Mouse (Mus musculus) MEL (cell line): ENCODE measurements around the gene Tesk1.

Experiments used
- CTCF ChIP-seq, 3 experiments: IDR thresholded peaks in 2 of 3; conservative IDR thresholded peaks in 1 of 3; 2 replicates each; pipeline ENCODE4 v1.5.1; 2011 to 2012; ENCODE audit warnings: low read length in 3 of 3, low read depth in 2 of 3, mild to moderate bottlenecking in 2 of 3, improper control_type of control experiment in 1 of 3, inconsistent platforms in 1 of 3, mixed read lengths in 1 of 3, moderate library complexity in 1 of 3; ENCODE audit not compliant: control insufficient read depth in 1 of 3, insufficient read depth in 1 of 3, poor library complexity in 1 of 3, severe bottlenecking in 1 of 3
- ETS1 ChIP-seq: IDR thresholded peaks from 2 replicates; pipeline ENCODE4 v1.6.1; 2012; ENCODE audit warnings: low read depth, mild to moderate bottlenecking, inconsistent platforms, low read length, improper control_type of control experiment, moderate library complexity
- MAZ ChIP-seq: IDR thresholded peaks from 2 replicates; pipeline ENCODE4 v1.6.1; 2012; ENCODE audit warnings: low read depth, mild to moderate bottlenecking, inconsistent platforms, low read length, improper control_type of control experiment
- POLR2A ChIP-seq, 2 experiments: IDR thresholded peaks; 2 replicates each; pipeline ENCODE4 v1.6.1; 2011 to 2012; ENCODE audit warnings: low read length in 2 of 2, mild to moderate bottlenecking in 2 of 2, control low read depth in 1 of 2, improper control_type of control experiment in 1 of 2, low read depth in 1 of 2, moderate library complexity in 1 of 2; ENCODE audit not compliant: control insufficient read depth in 1 of 2, insufficient read depth in 1 of 2, poor library complexity in 1 of 2
- UBTF ChIP-seq: IDR thresholded peaks from 2 replicates; pipeline ENCODE4 v1.6.1; 2012; ENCODE audit warnings: low read depth, mild to moderate bottlenecking, inconsistent platforms, low read length, improper control_type of control experiment, moderate library complexity, borderline replicate concordance; ENCODE audit not compliant: insufficient read depth
- ZC3H11A ChIP-seq: IDR thresholded peaks from 2 replicates; pipeline ENCODE4 v1.6.1; 2012; ENCODE audit warnings: low read depth, mild to moderate bottlenecking, inconsistent platforms, low read length, improper control_type of control experiment
- ZKSCAN1 ChIP-seq: IDR thresholded peaks from 2 replicates; pipeline ENCODE4 v1.6.1; 2012; ENCODE audit warnings: low read depth, mild to moderate bottlenecking, inconsistent platforms, low read length, improper control_type of control experiment, moderate library complexity

DNA sequence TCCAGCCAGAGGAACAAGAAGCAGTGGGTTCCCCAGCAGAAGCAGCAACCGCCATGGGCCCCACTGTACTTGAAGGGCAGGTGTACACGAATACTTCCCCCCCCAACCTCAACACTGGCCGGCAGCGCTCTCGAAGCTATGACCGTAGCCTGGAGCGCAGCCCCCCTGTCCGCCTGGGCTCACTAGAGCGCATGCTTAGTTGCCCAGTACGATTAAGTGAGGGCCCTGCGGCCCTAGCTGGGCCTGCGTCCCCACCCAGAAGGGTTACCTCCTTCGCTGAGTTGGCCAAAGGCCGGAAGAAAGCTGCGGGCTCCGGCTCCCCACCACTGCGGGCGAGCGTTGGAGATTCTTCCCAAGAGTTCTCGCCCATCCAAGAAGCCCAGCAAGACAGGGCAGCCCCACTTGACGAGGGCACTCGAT is 25.7 kb upstream of the Tesk1 start:
- TF ChIP-seq UBTF (no peak), POLR2A (IDR thresholded peaks at IDR 0.05; ENCODE audit: control insufficient read depth in 1 of 2, insufficient read depth in 1 of 2, low read depth in 1 of 2, low read length in 2 of 2, poor library complexity in 1 of 2) (no peak), CTCF (IDR thresholded peaks at IDR 0.05 in 2 of 3, conservative IDR thresholded peaks at IDR 0.05 in 1 of 3; ENCODE audit: control insufficient read depth in 1 of 3, insufficient read depth in 1 of 3, low read depth in 2 of 3, low read length in 3 of 3, poor library complexity in 1 of 3, severe bottlenecking in 1 of 3) (no peak), ZC3H11A (no peak), ETS1 (no peak), ZKSCAN1 (no peak), MAZ (no peak)
